Mouse (Mus musculus): ENCODE data around the gene Ankrd10.
A peak's percentile ranks its signal among the peaks of the same experiment; 100 is the strongest.
"Not testable (repeated sequence)": the region's sequence is repeated elsewhere in the genome, so short reads cannot be mapped to it uniquely, and the experiment has no call there.

Gene Ankrd10

GRCm38 (mm10) chr8:11614126-11614835 lies 21.3 kb downstream of the Ankrd10 start:
- DNase-seq (ENCODE audit: low spot score in 2 of 2) = no peak

GRCm38 (mm10) chr8:11608848-11609247 lies 26.7 kb downstream of the Ankrd10 start:
- DNase-seq (ENCODE audit: low spot score in 2 of 2) = no peak

GRCm38 (mm10) chr8:11602006-11602680 lies 33.4 kb downstream of the Ankrd10 start:
- DNase-seq (ENCODE audit: low spot score in 2 of 2) = peak; percentile 19 to 52

- no peak for DNase-seq (ENCODE audit: low spot score in 2 of 2)
Measured at GRCm38 (mm10) chr8:11600301-11600951, 35.1 kb downstream of the Ankrd10 start.

GRCm38 (mm10) chr8:11593222-11593884 lies 42.2 kb downstream of the Ankrd10 start:
- no peak for DNase-seq (ENCODE audit: low spot score in 2 of 2)

- no peak for DNase-seq (ENCODE audit: low spot score in 2 of 2)
Measured at GRCm38 (mm10) chr8:11592296-11592695, 43.3 kb downstream of the Ankrd10 start.

GRCm38 (mm10) chr8:11591837-11592236 lies 43.7 kb downstream of the Ankrd10 start:
- DNase-seq (ENCODE audit: low spot score in 2 of 2) = no peak

GRCm38 (mm10) chr8:11586374-11586745 lies 49.2 kb downstream of the Ankrd10 start:
- no peak for DNase-seq (ENCODE audit: low spot score in 2 of 2)

- no peak for DNase-seq (ENCODE audit: low spot score in 2 of 2)
Measured at GRCm38 (mm10) chr8:11585513-11586373, 49.8 kb downstream of the Ankrd10 start.

GRCm38 (mm10) chr8:11575604-11576384 lies 59.8 kb downstream of the Ankrd10 start:
- DNase-seq (ENCODE audit: low spot score in 2 of 2) = no peak

- DNase-seq (ENCODE audit: low spot score in 2 of 2) = no peak
Measured at GRCm38 (mm10) chr8:11574911-11575603, 60.5 kb downstream of the Ankrd10 start.

GRCm38 (mm10) chr8:11572428-11572827 lies 63.1 kb downstream of the Ankrd10 start:
- no peak for DNase-seq (ENCODE audit: low spot score in 2 of 2)

GRCm38 (mm10) chr8:11571950-11572349 lies 63.6 kb downstream of the Ankrd10 start:
- DNase-seq (ENCODE audit: low spot score in 2 of 2) = no peak

GRCm38 (mm10) chr8:11570742-11571141 lies 64.8 kb downstream of the Ankrd10 start:
- DNase-seq (ENCODE audit: low spot score in 2 of 2) = no peak

GRCm38 (mm10) chr8:11569260-11570097 lies 66.1 kb downstream of the Ankrd10 start:
- no peak for DNase-seq (ENCODE audit: low spot score in 2 of 2)

- DNase-seq (ENCODE audit: low spot score in 2 of 2) = not testable (repeated sequence)
Measured at GRCm38 (mm10) chr8:11568193-11568592, 67.4 kb downstream of the Ankrd10 start.

GRCm38 (mm10) chr8:11564721-11565120 lies 70.8 kb downstream of the Ankrd10 start:
- DNase-seq (ENCODE audit: low spot score in 2 of 2) = no peak

- DNase-seq (ENCODE audit: low spot score in 2 of 2) = no peak
Measured at GRCm38 (mm10) chr8:11564236-11564635, 71.3 kb downstream of the Ankrd10 start.

Data from frontal cortex, postnatal 25 days (tissue).